Mouse (Mus musculus) ES-Bruce4 (cell line): ENCODE data around the gene Pde5a.

ENCODE experiments used
- CTCF ChIP-seq: IDR thresholded peaks from one replicate; pipeline ENCODE4 v1.8.1; 2011; ENCODE audit warnings: low read depth, low read length
- POLR2A ChIP-seq: IDR thresholded peaks from one replicate; pipeline ENCODE4 v1.8.1; 2011; ENCODE audit warnings: low read length; ENCODE audit not compliant: insufficient read depth

GRCm38 (mm10) chr3:122739460-122739859, 10.7 kb downstream of the Pde5a start:
- TF ChIP-seq POLR2A (no peak), CTCF (no peak)
